ENCODE assay signal across 25 mouse cellular contexts in the genomic region with DNA sequence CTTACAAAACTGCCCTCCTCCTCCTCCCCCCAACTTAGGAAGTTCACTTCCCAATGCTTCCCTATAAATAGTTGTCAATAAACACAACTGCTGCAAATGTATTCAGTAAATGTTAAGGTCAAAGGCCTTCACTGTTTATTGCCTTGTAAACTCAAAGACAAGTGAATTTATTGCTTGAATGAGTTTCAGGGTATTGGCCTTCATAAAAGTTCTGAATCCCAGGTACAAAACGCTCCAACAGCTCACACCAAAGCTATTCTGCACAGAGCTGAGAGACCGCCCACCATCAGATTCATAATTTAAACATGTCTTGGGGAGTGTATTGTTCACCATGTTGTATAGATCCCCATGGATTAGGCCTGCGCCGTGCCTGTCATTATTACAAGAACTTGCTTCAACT. TPM values are rescaled to one million over a fixed set of nuclear protein-coding genes. Genes with fewer than 3 reads are reported as not detected.
DNase-seq lines count a peak whose midpoint lies in the region; ATAC-seq lines count a peak whose summit lies in the region.
"Had no signal": no experiment of that assay in that cellular context is flagged by ENCODE, and none has a peak within 500 bp of the region (broad histone marks: within the 10 kb centered on the region; RNA-seq: fewer than 3 reads in every experiment).

No protein-coding gene starts in this region.

- no peak overlapping the region for H3K9ac ChIP-seq in intestine, embryonic 16.5 days (ENCODE audit: low read depth, low read length)
- H3K9ac ChIP-seq: embryonic facial prominence, embryonic 13.5 days; forebrain, embryonic 12.5 days; hindbrain, embryonic 12.5 days had no signal

- peak; percentile 65 for ATAC-seq in intestine, embryonic 16.5 days
- ATAC-seq: CD4-positive, CD25-positive, alpha-beta regulatory T cell, adult 4 months; forebrain, embryonic 16.5 days; hindbrain, embryonic 16.5 days had no signal

- H3K4me1 ChIP-seq in intestine, embryonic 16.5 days (ENCODE audit: control insufficient read depth, insufficient read depth, low read length): peaks cover 3% of the 10 kb centered on the region; the same call in 1 of the 2 replicates

- no peaks in the 10 kb centered on the region for H3K36me3 ChIP-seq in intestine, embryonic 16.5 days (ENCODE audit: control insufficient read depth, insufficient read depth, low read length)
- H3K36me3 ChIP-seq: embryonic facial prominence, embryonic 13.5 days; forebrain, embryonic 12.5 days; G1E; heart, embryonic 10.5 days; hindbrain, embryonic 12.5 days had no signal

- H3K27me3 ChIP-seq in intestine, embryonic 16.5 days (replicated peaks; ENCODE audit: control insufficient read depth, insufficient read depth, low read length): no peaks in the 10 kb centered on the region
- H3K27me3 ChIP-seq: embryonic facial prominence, embryonic 13.5 days; forebrain, embryonic 12.5 days; hindbrain, embryonic 12.5 days had no signal

- no peak overlapping the region for H3K4me2 ChIP-seq in intestine, embryonic 16.5 days (ENCODE audit: low read depth, low read length)
- H3K4me2 ChIP-seq: embryonic facial prominence, embryonic 13.5 days; forebrain, embryonic 12.5 days; hindbrain, embryonic 12.5 days had no signal

- DNase-seq in embryo, embryonic 11.5 days (ENCODE audit: low read depth, low spot score): peak; percentile 34
- no peak for DNase-seq in embryo, embryonic 10.5 days (ENCODE audit: low spot score)
- peak; percentile 77 for DNase-seq in forelimb bud, embryonic 11.5 days (ENCODE audit: low read depth, low spot score)
- peak; percentile 26 for DNase-seq in mesoderm, embryonic 11.5 days (ENCODE audit: low read depth, low spot score)
- DNase-seq in frontal cortex, postnatal 25 days (ENCODE audit: low spot score in 2 of 2): no peak
- no peak for DNase-seq in left cerebral cortex, adult 11 months (ENCODE audit: low spot score)
- DNase-seq: adrenal gland, adult 8-10 months; adrenal gland, postnatal 36 days; B cell, adult 2 months; cerebellum, adult 2 months; cerebellum, postnatal 14 days; gastrocnemius, adult 2 months; gastrocnemius, postnatal 36 days; heart, adult 18-20 months; heart, postnatal 10 days; heart, postnatal 4 days had no signal

- no peak overlapping the region for H3K4me3 ChIP-seq in intestine, embryonic 16.5 days (ENCODE audit: low read length)
- H3K4me3 ChIP-seq: embryonic facial prominence, embryonic 13.5 days; forebrain, embryonic 12.5 days; gastrocnemius, adult 2 months; heart, embryonic 10.5 days; hindbrain, embryonic 12.5 days had no signal

- 39% methylated on average over 4 of the region's 4 CpGs for WGBS in intestine, embryonic 16.5 days

- no peak overlapping the region for H3K27ac ChIP-seq in intestine, embryonic 16.5 days (ENCODE audit: low read length)
- H3K27ac ChIP-seq: embryonic facial prominence, embryonic 13.5 days; forebrain, embryonic 12.5 days; gastrocnemius, adult 2 months; heart, embryonic 10.5 days; hindbrain, embryonic 12.5 days had no signal

- H3K9me3 ChIP-seq in intestine, embryonic 16.5 days (ENCODE audit: control insufficient read depth, low read length): no peaks in the 10 kb centered on the region
- H3K9me3 ChIP-seq: embryonic facial prominence, embryonic 13.5 days; forebrain, embryonic 12.5 days; G1E; heart, embryonic 10.5 days; hindbrain, embryonic 12.5 days had no signal

RNA-seq across cellular contexts. Expression of gene Cdkn3, which starts 53.9 kb away (rescaled TPM):
- 53.8 and 61.1 TPM in 2 replicates for polyA plus RNA-seq in intestine, embryonic 16.5 days (2015; fragmentation: Nextera tagmentation; extraction: Ambion mirVana)

Comparison
In these comparisons a context has a peak if more than half of its experiments do, and no peak if none do; other contexts are left out.
1. DNase-seq: peak in embryo, embryonic 11.5 days (single experiment), forelimb bud, embryonic 11.5 days (single experiment) and mesoderm, embryonic 11.5 days (single experiment); none in embryo, embryonic 10.5 days (single experiment), frontal cortex, postnatal 25 days (0 of 2) and left cerebral cortex, adult 11 months (single experiment).